Mouse (Mus musculus) splenic B cell, adult 2 months (primary cell): Measurements from ENCODE around the gene 4930480E11Rik.
"Not testable (repeated sequence)": the region's sequence is repeated elsewhere in the genome, so short reads cannot be mapped to it uniquely, and the experiment has no call there.

Experiments
- DNase-seq: peaks from one replicate; pipeline ENCODE4 v3.0.0-alpha.2; 2011; ENCODE audit warnings: low read depth, low spot score
- H3K27me3 ChIP-seq: 2 replicates; pipeline ENCODE4 v1.6.1; 2012; ENCODE audit warnings: mild to moderate bottlenecking, low read length, moderate library complexity, mixed read lengths; ENCODE audit not compliant: control insufficient read depth, poor library complexity, insufficient read depth, severe bottlenecking
- H3K36me3 ChIP-seq: 2 replicates; pipeline ENCODE4 v1.6.1; 2012; ENCODE audit warnings: mild to moderate bottlenecking, low read length, moderate library complexity, mixed read lengths; ENCODE audit not compliant: control insufficient read depth, poor library complexity, insufficient read depth, severe bottlenecking

Gene 4930480E11Rik

DNA sequence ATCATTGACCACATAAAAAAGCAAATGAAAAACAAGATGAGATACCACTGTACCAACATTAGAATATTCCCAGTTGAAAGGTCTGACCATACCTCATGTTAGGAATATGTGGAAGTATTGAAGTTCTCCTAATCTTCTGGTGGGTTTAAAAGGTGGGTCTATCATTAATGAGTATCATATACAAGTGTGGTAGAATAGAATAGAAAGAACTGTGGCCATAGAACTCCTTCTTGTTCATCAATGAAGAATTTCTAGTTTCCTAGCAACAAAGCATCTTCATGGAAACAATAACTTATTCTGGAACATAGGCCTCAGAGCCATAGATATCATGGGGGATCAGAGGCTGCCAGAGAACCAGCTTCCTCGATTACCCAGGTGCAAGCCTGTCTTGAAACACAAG is at the start of gene 4930480E11Rik:
4930480E11Rik (plus strand) TSS at position 301 of the 400 bp plus-strand sequence.
- Histone ChIP-seq H3K27me3 (no peaks in the 10 kb centered on the region), H3K36me3 (no peaks in the 10 kb centered on the region)
- no peak for DNase-seq

DNA sequence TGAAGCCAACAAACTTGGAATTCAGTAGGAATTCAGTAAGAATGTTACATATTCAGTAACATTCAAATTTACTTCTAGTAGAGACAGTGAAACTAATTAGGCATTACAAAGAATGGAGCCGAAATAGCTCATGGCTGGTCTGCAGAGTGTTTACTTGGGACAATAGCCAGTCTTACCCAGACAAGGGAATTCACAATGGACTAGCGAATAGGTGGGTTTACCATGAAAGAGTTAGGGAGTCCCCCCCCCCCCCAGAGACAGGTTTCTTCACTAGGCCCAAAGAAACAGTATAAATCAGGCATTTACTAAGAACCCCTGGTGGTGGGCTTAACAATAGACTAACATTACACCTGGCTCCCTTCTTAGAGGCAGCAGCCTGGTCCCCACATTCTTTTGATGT is 33.9 kb downstream of the 4930480E11Rik start:
- DNase-seq, H3K27me3 ChIP-seq, H3K36me3 ChIP-seq: not testable (repeated sequence)
